Mouse (Mus musculus): ENCODE measurements around the gene Gstp3. TPM values are rescaled to one million over a fixed set of nuclear protein-coding genes. Genes with fewer than 3 reads are reported as not detected.

Gene Gstp3
- polyA plus RNA-seq, 1 experiment from 2014 or later = not detected

DNA sequence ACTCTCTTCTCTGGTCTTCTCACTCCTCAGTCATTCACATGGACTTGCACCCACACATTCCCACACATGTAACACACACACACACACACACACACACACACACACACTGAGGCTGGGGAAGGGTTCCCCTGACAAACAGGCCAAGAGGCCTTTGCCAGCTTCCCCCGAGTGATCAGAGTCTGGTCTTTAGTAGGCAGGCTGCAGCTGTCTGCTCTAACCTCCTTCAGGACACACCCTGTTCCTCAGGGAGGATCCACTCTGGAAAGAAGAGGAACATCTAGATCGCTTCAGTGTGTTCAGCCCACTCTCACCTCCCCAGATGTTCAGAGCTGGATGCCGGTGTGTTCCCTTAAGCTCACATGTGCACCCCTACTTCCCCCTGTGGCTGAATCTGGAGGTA lies 35.0 kb upstream of the Gstp3 start:
- H3K4me2 ChIP-seq (ENCODE audit: low read length) = no peak overlapping the region
- no peak overlapping the region for H3K4me3 ChIP-seq (ENCODE audit: low read length)
- no peaks in the 10 kb centered on the region for H3K27me3 ChIP-seq (replicated peaks; ENCODE audit: control insufficient read depth, insufficient read depth, low read length)
- H3K4me1 ChIP-seq (ENCODE audit: control insufficient read depth, insufficient read depth, low read depth, low read length) = peaks cover 24% of the 10 kb centered on the region
- no peaks in the 10 kb centered on the region for H3K36me3 ChIP-seq (ENCODE audit: control insufficient read depth, insufficient read depth, low read length)
- no peak overlapping the region for H3K27ac ChIP-seq (ENCODE audit: low read depth, low read length)
- H3K9me3 ChIP-seq (ENCODE audit: control insufficient read depth, low read length) = no peaks in the 10 kb centered on the region
- 81% methylated on average over 3 of the region's 3 CpGs for WGBS
- no peak overlapping the region for H3K9ac ChIP-seq (ENCODE audit: low read depth, low read length)
- no peak for ATAC-seq

DNA sequence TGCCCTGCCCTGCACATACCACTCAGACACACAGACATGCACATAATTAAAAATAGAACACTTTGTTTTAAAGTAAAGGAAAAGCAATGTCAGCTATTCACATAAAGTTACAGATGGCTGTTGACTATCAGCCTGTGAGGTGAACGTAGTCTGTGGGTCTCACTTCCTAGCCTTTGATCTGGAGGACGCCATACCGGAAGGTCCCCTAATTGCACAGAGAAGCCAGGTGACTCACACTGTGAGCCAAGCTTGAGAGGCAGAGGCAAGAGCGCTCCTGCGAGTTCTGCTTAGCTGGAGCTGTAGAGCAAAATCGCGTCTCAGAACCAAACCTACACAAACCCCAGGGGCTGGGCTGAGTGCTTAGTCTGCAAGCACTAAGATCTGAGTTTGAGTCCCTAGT lies 34.4 kb upstream of the Gstp3 start:
- ATAC-seq = no peak

DNA sequence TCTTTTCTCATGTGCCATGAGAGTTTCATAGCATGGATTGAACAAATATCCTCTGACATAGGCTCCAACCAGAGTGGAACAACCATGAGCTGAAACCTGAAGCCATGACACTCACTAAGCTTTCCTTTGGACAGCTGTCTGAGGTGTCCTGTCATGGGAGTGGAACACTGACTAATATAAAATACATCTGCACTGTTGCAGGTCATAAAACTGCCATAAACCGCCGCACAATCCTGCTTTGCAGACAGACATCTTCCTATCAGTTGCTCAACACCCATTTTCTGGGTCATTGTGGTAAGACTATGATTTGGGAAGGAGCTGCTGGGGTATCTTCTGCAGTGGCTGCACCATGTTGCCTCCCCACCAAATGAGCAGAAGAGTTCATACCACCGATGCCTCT lies 33.4 kb upstream of the Gstp3 start:
- H3K27ac ChIP-seq (ENCODE audit: low read depth, low read length) = no peak overlapping the region
- no peak overlapping the region for H3K4me3 ChIP-seq (ENCODE audit: low read length)
- no peaks in the 10 kb centered on the region for H3K36me3 ChIP-seq (ENCODE audit: control insufficient read depth, insufficient read depth, low read length)
- no peaks in the 10 kb centered on the region for H3K9me3 ChIP-seq (ENCODE audit: control insufficient read depth, low read length)
- H3K4me2 ChIP-seq (ENCODE audit: low read length) = no peak overlapping the region
- WGBS = 98% methylated on average over 3 of the region's 3 CpGs
- H3K4me1 ChIP-seq (ENCODE audit: control insufficient read depth, insufficient read depth, low read depth, low read length) = peaks cover 11% of the 10 kb centered on the region
- ATAC-seq = no peak
- H3K9ac ChIP-seq (ENCODE audit: low read depth, low read length) = no peak overlapping the region
- H3K27me3 ChIP-seq (replicated peaks; ENCODE audit: control insufficient read depth, insufficient read depth, low read length) = no peaks in the 10 kb centered on the region

More for the DNA sequence above, 34.4 kb upstream of the Gstp3 start:
- Histone ChIP-seq H3K9ac (ENCODE audit: low read depth, low read length) (no peak overlapping the region), H3K4me2 (ENCODE audit: low read length) (no peak overlapping the region), H3K27me3 (replicated peaks; ENCODE audit: control insufficient read depth, insufficient read depth, low read length) (no peaks in the 10 kb centered on the region), H3K9me3 (ENCODE audit: control insufficient read depth, low read length) (no peaks in the 10 kb centered on the region), H3K27ac (ENCODE audit: low read depth, low read length) (no peak overlapping the region), H3K4me1 (ENCODE audit: control insufficient read depth, insufficient read depth, low read depth, low read length) (peaks cover 18% of the 10 kb centered on the region), H3K36me3 (ENCODE audit: control insufficient read depth, insufficient read depth, low read length) (no peaks in the 10 kb centered on the region), H3K4me3 (ENCODE audit: low read length) (no peak overlapping the region)
- 84% methylated on average over 7 of the region's 7 CpGs for WGBS

DNA sequence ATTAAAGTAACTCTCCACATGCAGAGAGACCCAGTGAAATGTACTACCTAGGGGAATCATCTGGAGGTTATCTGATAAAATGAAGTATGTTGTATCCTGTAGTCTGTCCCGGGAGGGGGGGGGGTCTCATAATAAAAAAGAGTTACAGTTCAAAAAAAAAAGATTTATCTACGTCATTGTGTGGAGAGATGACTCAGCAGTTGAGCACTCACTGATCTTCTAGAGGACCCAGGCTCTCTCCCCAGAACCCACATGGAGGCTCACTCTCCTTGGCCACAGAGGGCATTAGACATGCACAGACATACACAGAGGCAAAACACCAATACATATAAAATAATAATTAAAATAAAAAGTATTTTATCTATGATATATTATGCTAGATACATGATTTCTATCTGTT lies 32.0 kb upstream of the Gstp3 start:
- Histone ChIP-seq H3K4me2 (ENCODE audit: low read length) (no peak overlapping the region), H3K36me3 (ENCODE audit: control insufficient read depth, insufficient read depth, low read length) (no peaks in the 10 kb centered on the region), H3K27me3 (replicated peaks; ENCODE audit: control insufficient read depth, insufficient read depth, low read length) (no peaks in the 10 kb centered on the region), H3K27ac (ENCODE audit: low read depth, low read length) (no peak overlapping the region), H3K4me3 (ENCODE audit: low read length) (no peak overlapping the region), H3K4me1 (ENCODE audit: control insufficient read depth, insufficient read depth, low read depth, low read length) (peaks cover 5% of the 10 kb centered on the region), H3K9me3 (ENCODE audit: control insufficient read depth, low read length) (no peaks in the 10 kb centered on the region), H3K9ac (ENCODE audit: low read depth, low read length) (no peak overlapping the region)
- no peak for ATAC-seq
- WGBS = 66% methylated on average over 2 of the region's 2 CpGs

DNA sequence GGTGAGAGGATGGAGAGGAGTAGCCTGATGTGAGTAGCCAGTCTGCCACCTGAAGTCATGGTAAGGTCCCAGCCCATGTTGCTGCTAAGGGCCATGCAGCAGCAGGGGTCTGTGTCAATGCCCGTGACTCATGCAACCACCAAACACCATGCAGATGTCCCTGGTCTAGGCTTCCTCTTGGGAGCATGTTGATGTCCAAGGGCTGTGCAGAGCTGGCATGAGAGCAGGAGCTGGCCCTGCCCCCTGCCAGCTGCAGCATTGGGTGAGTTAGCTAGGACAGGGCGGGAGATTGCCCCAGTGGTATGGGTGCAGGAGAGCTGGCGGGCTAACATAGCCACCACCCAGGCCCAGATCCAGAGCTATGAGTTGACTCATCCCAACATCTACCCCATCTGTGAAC lies 31.1 kb upstream of the Gstp3 start:
- Histone ChIP-seq H3K4me3 (ENCODE audit: low read length) (no peak overlapping the region), H3K9ac (ENCODE audit: low read depth, low read length) (no peak overlapping the region), H3K27ac (ENCODE audit: low read depth, low read length) (no peak overlapping the region), H3K4me2 (ENCODE audit: low read length) (no peak overlapping the region), H3K9me3 (ENCODE audit: control insufficient read depth, low read length) (no peaks in the 10 kb centered on the region), H3K27me3 (replicated peaks; ENCODE audit: control insufficient read depth, insufficient read depth, low read length) (no peaks in the 10 kb centered on the region), H3K36me3 (ENCODE audit: control insufficient read depth, insufficient read depth, low read length) (no peaks in the 10 kb centered on the region), H3K4me1 (ENCODE audit: control insufficient read depth, insufficient read depth, low read depth, low read length) (no peaks in the 10 kb centered on the region)
- ATAC-seq = no peak
- WGBS = 92% methylated on average over 3 of the region's 3 CpGs

DNA sequence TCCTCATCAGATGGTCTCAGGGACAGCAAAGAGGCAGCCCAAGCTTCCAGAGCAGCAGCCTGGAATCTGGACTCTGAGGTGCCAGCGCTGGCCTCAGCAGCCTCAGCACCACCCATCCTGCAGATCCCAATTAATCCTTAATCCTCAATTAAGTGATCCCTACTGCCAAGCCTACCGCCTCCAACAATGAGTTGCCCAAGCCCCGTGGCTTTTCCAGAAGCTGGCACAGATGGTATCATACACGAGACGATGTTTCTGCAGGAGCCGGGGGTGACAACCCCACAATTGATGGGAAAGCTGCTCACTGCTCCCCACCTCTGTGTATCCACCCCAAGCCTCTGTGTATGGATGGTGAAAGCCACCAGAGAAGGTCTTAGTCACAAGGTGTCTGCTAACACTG lies 29.8 kb upstream of the Gstp3 start:
- 71% methylated on average over 6 of the region's 6 CpGs for WGBS

DNA sequence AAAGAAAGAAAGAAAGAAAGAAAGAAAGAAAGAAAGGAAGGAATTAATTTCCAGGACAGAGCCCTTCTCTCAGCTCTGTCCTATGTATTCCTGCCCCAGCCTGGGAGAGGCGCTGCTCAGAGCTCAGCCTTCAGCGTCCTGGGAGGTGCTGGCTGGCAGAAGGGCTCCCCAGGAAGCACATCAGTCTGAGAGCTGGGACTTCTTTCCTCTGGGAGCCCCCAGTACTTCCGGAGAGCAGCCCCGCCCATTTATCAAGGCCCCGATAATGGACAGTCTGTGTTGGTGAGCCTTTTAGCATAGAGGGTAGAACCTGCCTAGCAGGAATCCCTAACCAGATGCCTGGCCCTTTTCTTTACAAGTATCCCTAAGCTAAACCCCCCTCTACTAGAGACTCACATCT lies 28.8 kb upstream of the Gstp3 start:
- H3K9me3 ChIP-seq (ENCODE audit: control insufficient read depth, low read length) = no peaks in the 10 kb centered on the region
- WGBS = 51% methylated on average over 5 of the region's 5 CpGs
- no peak overlapping the region for H3K9ac ChIP-seq (ENCODE audit: low read depth, low read length)
- no peaks in the 10 kb centered on the region for H3K27me3 ChIP-seq (replicated peaks; ENCODE audit: control insufficient read depth, insufficient read depth, low read length)
- no peak for ATAC-seq
- H3K27ac ChIP-seq (ENCODE audit: low read depth, low read length) = no peak overlapping the region
- H3K36me3 ChIP-seq (ENCODE audit: control insufficient read depth, insufficient read depth, low read length) = no peaks in the 10 kb centered on the region
- H3K4me3 ChIP-seq (ENCODE audit: low read length) = no peak overlapping the region
- H3K4me1 ChIP-seq (ENCODE audit: control insufficient read depth, insufficient read depth, low read depth, low read length) = no peaks in the 10 kb centered on the region
- H3K4me2 ChIP-seq (ENCODE audit: low read length) = no peak overlapping the region

More for the DNA sequence above, 29.8 kb upstream of the Gstp3 start:
- Histone ChIP-seq H3K4me2 (ENCODE audit: low read length) (no peak overlapping the region), H3K4me3 (ENCODE audit: low read length) (no peak overlapping the region), H3K9me3 (ENCODE audit: control insufficient read depth, low read length) (no peaks in the 10 kb centered on the region), H3K27me3 (replicated peaks; ENCODE audit: control insufficient read depth, insufficient read depth, low read length) (no peaks in the 10 kb centered on the region), H3K9ac (ENCODE audit: low read depth, low read length) (no peak overlapping the region), H3K4me1 (ENCODE audit: control insufficient read depth, insufficient read depth, low read depth, low read length) (no peaks in the 10 kb centered on the region), H3K27ac (ENCODE audit: low read depth, low read length) (no peak overlapping the region), H3K36me3 (ENCODE audit: control insufficient read depth, insufficient read depth, low read length) (no peaks in the 10 kb centered on the region)
- no peak for ATAC-seq

DNA sequence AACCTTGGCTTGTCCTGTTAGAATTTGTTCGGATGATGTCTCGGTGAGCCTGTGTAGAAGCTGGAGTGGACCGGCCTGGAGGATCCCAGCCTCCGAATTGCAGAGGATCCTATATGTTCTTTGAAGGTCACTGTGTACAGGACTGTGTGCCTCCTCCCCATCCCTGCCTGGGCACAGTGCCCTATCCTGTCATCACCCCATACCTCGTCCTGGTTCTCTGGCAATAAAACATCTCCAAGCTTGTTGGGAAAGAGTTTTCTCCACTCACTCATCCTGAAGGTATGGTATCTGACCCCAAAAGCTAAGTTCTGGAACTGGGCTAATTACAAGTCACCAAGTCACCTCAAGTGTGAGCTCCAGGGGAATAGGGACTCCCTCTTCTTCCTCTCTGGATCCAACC lies 27.7 kb upstream of the Gstp3 start:
- Histone ChIP-seq H3K36me3 (ENCODE audit: control insufficient read depth, insufficient read depth, low read length) (no peaks in the 10 kb centered on the region), H3K9me3 (ENCODE audit: control insufficient read depth, low read length) (no peaks in the 10 kb centered on the region), H3K4me1 (ENCODE audit: control insufficient read depth, insufficient read depth, low read depth, low read length) (no peaks in the 10 kb centered on the region), H3K4me2 (ENCODE audit: low read length) (no peak overlapping the region), H3K9ac (ENCODE audit: low read depth, low read length) (no peak overlapping the region), H3K4me3 (ENCODE audit: low read length) (no peak overlapping the region), H3K27ac (ENCODE audit: low read depth, low read length) (no peak overlapping the region), H3K27me3 (replicated peaks; ENCODE audit: control insufficient read depth, insufficient read depth, low read length) (no peaks in the 10 kb centered on the region)
- no peak for ATAC-seq
- WGBS = 94% methylated on average over 5 of the region's 5 CpGs

DNA sequence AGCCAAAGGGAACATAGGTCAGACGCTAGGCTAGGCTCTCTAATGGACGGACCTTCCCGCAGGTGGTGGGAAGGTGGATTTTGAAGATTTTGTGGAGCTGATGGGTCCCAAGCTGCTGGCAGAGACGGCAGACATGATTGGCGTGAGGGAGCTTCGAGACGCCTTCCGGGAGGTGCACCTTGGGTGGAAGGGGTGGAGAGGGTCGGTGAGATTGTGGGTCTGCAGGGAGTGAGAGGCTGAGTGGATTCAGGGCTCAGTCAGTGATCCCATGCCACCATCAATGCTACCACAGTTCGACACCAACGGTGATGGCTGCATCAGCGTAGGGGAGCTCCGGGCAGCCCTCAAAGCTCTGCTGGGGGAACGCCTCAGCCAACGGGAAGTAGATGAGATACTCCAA lies 26.8 kb upstream of the Gstp3 start:
- ATAC-seq = no peak
- Histone ChIP-seq H3K27ac (ENCODE audit: low read depth, low read length) (no peak overlapping the region), H3K9ac (ENCODE audit: low read depth, low read length) (no peak overlapping the region), H3K27me3 (replicated peaks; ENCODE audit: control insufficient read depth, insufficient read depth, low read length) (no peaks in the 10 kb centered on the region), H3K4me1 (ENCODE audit: control insufficient read depth, insufficient read depth, low read depth, low read length) (no peaks in the 10 kb centered on the region), H3K9me3 (ENCODE audit: control insufficient read depth, low read length) (no peaks in the 10 kb centered on the region), H3K36me3 (ENCODE audit: control insufficient read depth, insufficient read depth, low read length) (no peaks in the 10 kb centered on the region), H3K4me3 (ENCODE audit: low read length) (no peak overlapping the region), H3K4me2 (ENCODE audit: low read length) (no peak overlapping the region)
- WGBS = 92% methylated on average over 15 of the region's 15 CpGs

DNA sequence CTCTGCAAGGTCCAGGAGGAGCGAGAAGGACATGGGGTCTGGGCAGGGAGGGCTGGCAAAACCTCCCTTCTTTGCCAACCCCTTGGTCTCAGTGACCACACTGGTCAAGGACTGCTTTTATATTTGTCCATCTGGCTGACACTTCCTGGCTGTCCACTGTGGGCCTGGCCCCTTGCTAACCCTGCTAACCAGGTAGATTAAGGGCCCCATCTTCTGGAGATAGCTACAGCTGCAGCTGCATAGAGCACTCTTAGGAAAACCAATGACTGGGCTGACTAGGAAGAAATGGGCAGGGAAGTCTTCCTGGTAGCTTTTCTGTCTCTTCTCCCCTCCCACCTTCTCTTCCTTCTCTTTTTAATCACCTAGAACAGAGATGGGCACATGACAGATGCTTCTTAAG lies 25.6 kb upstream of the Gstp3 start:
- 85% methylated on average over 1 of the region's 1 CpGs for WGBS

More for the DNA sequence above, 25.6 kb upstream of the Gstp3 start:
- Histone ChIP-seq H3K27ac (ENCODE audit: low read depth, low read length) (no peak overlapping the region), H3K9ac (ENCODE audit: low read depth, low read length) (no peak overlapping the region), H3K4me2 (ENCODE audit: low read length) (no peak overlapping the region), H3K4me3 (ENCODE audit: low read length) (no peak overlapping the region), H3K27me3 (replicated peaks; ENCODE audit: control insufficient read depth, insufficient read depth, low read length) (no peaks in the 10 kb centered on the region), H3K4me1 (ENCODE audit: control insufficient read depth, insufficient read depth, low read depth, low read length) (no peaks in the 10 kb centered on the region), H3K9me3 (ENCODE audit: control insufficient read depth, low read length) (no peaks in the 10 kb centered on the region), H3K36me3 (ENCODE audit: control insufficient read depth, insufficient read depth, low read length) (no peaks in the 10 kb centered on the region)
- no peak for ATAC-seq

All from hindbrain, embryonic 16.5 days (tissue).